In the genomic region with DNA sequence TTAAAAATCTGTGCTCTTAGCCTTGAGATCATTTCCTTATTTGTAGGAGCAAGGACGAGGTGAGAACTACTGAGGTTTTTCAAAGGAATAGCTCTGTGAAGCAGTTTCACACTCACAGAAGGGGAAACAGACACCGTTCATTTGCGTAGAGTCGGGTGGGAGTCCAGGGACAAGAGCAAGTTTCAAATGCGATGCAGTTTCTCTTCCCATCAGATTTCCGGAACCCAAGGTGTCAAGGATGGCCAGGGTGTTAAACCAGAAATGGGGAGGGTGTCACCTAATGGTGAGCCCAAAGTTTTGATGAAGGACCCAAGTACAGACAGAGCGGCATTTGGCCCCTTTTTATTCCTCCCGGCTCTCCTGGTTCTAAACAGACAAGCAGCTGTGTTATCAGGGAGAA, we compare ENCODE assay signal across 8 mouse cellular contexts. TPM values are rescaled to one million over a fixed set of nuclear protein-coding genes. Genes with fewer than 3 reads are reported as not detected.
DNase-seq lines count a peak whose midpoint lies in the region; ATAC-seq and TF ChIP-seq lines count a peak whose summit lies in the region.

No protein-coding gene starts in this region.

- peaks cover 6% of the 10 kb centered on the region for H3K4me1 ChIP-seq in heart, embryonic 15.5 days (replicated peaks)
- H3K4me1 ChIP-seq in bone marrow, adult 2 months (ENCODE audit: control insufficient read depth, insufficient read depth, low read length): no peaks in the 10 kb centered on the region
- peaks cover 9% of the 10 kb centered on the region for H3K4me1 ChIP-seq in hindbrain, postnatal 0 days (ENCODE audit: insufficient read depth, low read length)
- H3K4me1 ChIP-seq in midbrain, embryonic 15.5 days: peaks cover 19% of the 10 kb centered on the region

- TF ChIP-seq CTCF in bone marrow, adult 2 months (IDR thresholded peaks at IDR 0.05; ENCODE audit: control insufficient read depth, insufficient read depth, low read length): no peak
- no peak for TF ChIP-seq CTCF in hindbrain, postnatal 0 days (IDR thresholded peaks at IDR 0.05; ENCODE audit: low read depth)

- ATAC-seq in heart, embryonic 15.5 days (replicated peaks; ENCODE audit: insufficient number of reproducible peaks, insufficient read depth, low FRiP score, low read depth): no peak
- ATAC-seq in hindbrain, postnatal 0 days: no peak
- no peak for ATAC-seq in midbrain, embryonic 15.5 days (replicated peaks)

- no peak for TF ChIP-seq POLR2A in bone marrow, adult 2 months (IDR thresholded peaks at IDR 0.05; ENCODE audit: borderline replicate concordance, control insufficient read depth, low read depth, low read length)

- H3K36me3 ChIP-seq in heart, embryonic 15.5 days: peaks cover 17% of the 10 kb centered on the region
- peaks cover 10% of the 10 kb centered on the region for H3K36me3 ChIP-seq in hindbrain, postnatal 0 days (ENCODE audit: insufficient read depth, low read length)
- H3K36me3 ChIP-seq in midbrain, embryonic 15.5 days (replicated peaks): peaks cover 12% of the 10 kb centered on the region; the same call in 1 of the 2 replicates

- no peaks in the 10 kb centered on the region for H3K27me3 ChIP-seq in heart, embryonic 15.5 days
- no peaks in the 10 kb centered on the region for H3K27me3 ChIP-seq in hindbrain, postnatal 0 days (ENCODE audit: insufficient read depth, low read length)
- H3K27me3 ChIP-seq in midbrain, embryonic 15.5 days (replicated peaks): no peaks in the 10 kb centered on the region

- peak overlapping the region; percentile 81 for H3K4me3 ChIP-seq in heart, embryonic 15.5 days
- peak overlapping the region; percentile 95 for H3K4me3 ChIP-seq in bone marrow, adult 2 months (replicated peaks; ENCODE audit: control insufficient read depth, low read depth, low read length)
- peak overlapping the region; percentile 85 for H3K4me3 ChIP-seq in hindbrain, postnatal 0 days (ENCODE audit: low read length)
- H3K4me3 ChIP-seq in midbrain, embryonic 15.5 days: peak overlapping the region; percentile 79

- no peaks in the 10 kb centered on the region for H3K9me3 ChIP-seq in heart, embryonic 15.5 days (replicated peaks)
- H3K9me3 ChIP-seq in hindbrain, postnatal 0 days (ENCODE audit: low read length): no peaks in the 10 kb centered on the region
- no peaks in the 10 kb centered on the region for H3K9me3 ChIP-seq in midbrain, embryonic 15.5 days

- peak overlapping the region; percentile 79 for H3K4me2 ChIP-seq in heart, embryonic 15.5 days
- H3K4me2 ChIP-seq in hindbrain, postnatal 0 days (ENCODE audit: low read depth, low read length): peak overlapping the region; percentile 82
- peak overlapping the region; percentile 86 for H3K4me2 ChIP-seq in midbrain, embryonic 15.5 days

- WGBS in heart, embryonic 15.5 days: 12% methylated on average over 8 of the region's 8 CpGs
- WGBS in bone marrow, adult 2 months: 8% methylated on average over 8 of the region's 8 CpGs
- WGBS in hindbrain, postnatal 0 days: 18% methylated on average over 8 of the region's 8 CpGs
- WGBS in midbrain, embryonic 15.5 days: 16% methylated on average over 8 of the region's 8 CpGs

- no peak for DNase-seq in heart, postnatal 4 days
- no peak for DNase-seq in hindbrain, postnatal 0 days (ENCODE audit: low spot score)
- DNase-seq in urinary bladder, adult 2 months (ENCODE audit: low spot score): no peak
- no peak for DNase-seq in ovary, postnatal 10 days (ENCODE audit: low spot score)
- DNase-seq in urinary bladder, postnatal 14 days (ENCODE audit: low spot score): no peak

- H3K9ac ChIP-seq in heart, embryonic 15.5 days: peak overlapping the region; percentile 86; the same call in 1 of the 2 replicates
- peak overlapping the region; percentile 87; the same call in 1 of the 2 replicates for H3K9ac ChIP-seq in hindbrain, postnatal 0 days (replicated peaks; ENCODE audit: low read length)
- peak overlapping the region; percentile 37 for H3K9ac ChIP-seq in midbrain, embryonic 15.5 days

- H3K27ac ChIP-seq in heart, embryonic 15.5 days: peak overlapping the region; percentile 93
- H3K27ac ChIP-seq in bone marrow, adult 2 months (ENCODE audit: control insufficient read depth, insufficient read depth, low read depth, low read length, poor library complexity): peak overlapping the region; percentile 89
- H3K27ac ChIP-seq in hindbrain, postnatal 0 days: peak overlapping the region; percentile 90; the same call in 1 of the 2 replicates
- H3K27ac ChIP-seq in midbrain, embryonic 15.5 days: peak overlapping the region; percentile 78

RNA-seq across cellular contexts. Expression of a gene that starts 0.3 kb away (rescaled TPM):
- 78.4 and 79.5 TPM in 2 replicates for polyA plus RNA-seq in heart, embryonic 15.5 days (2015; fragmentation: Nextera tagmentation; extraction: Ambion mirVana)
- 10 to 100 TPM; 40.9 to 47.4 TPM for total RNA-seq in heart, postnatal 4 days (2021)
- polyA plus RNA-seq in bone marrow, adult 2 months (2011; ENCODE audit: insufficient read depth, insufficient read length, low replicate concordance, missing spikeins): 38.7 and 72.7 TPM in 2 replicates
- 52.5 and 75.6 TPM in 2 replicates for total RNA-seq in hindbrain, postnatal 0 days (2014; rRNA removed)
- polyA plus RNA-seq in hindbrain, postnatal 0 days (2015; fragmentation: Nextera tagmentation; extraction: Ambion mirVana): 115 and 124 TPM in 2 replicates
- polyA plus RNA-seq in midbrain, embryonic 15.5 days (2015; fragmentation: Nextera tagmentation; extraction: Ambion mirVana): 90.6 and 94.3 TPM in 2 replicates
- 64.2 and 81.2 TPM in 2 replicates for polyA plus RNA-seq in urinary bladder, adult 2 months (2012; rRNA removed)

RNA-seq across cellular contexts. Expression of a gene that starts 12.2 kb away (rescaled TPM):
- polyA plus RNA-seq in heart, embryonic 15.5 days (2015; fragmentation: Nextera tagmentation; extraction: Ambion mirVana): 2.2 and 3.0 TPM in 2 replicates
- total RNA-seq in heart, postnatal 4 days (2021): under 1 TPM; 0.18 to 0.19 TPM
- polyA plus RNA-seq in bone marrow, adult 2 months (2011; ENCODE audit: insufficient read depth, insufficient read length, low replicate concordance, missing spikeins): not detected in 2 replicates
- total RNA-seq in hindbrain, postnatal 0 days (2014; rRNA removed): 0.21 and 0.83 TPM in 2 replicates
- 1.2 and 1.4 TPM in 2 replicates for polyA plus RNA-seq in hindbrain, postnatal 0 days (2015; fragmentation: Nextera tagmentation; extraction: Ambion mirVana)
- 1.6 and 2.3 TPM in 2 replicates for polyA plus RNA-seq in midbrain, embryonic 15.5 days (2015; fragmentation: Nextera tagmentation; extraction: Ambion mirVana)
- polyA plus RNA-seq in urinary bladder, adult 2 months (2012; rRNA removed): 1.7 and 2.0 TPM in 2 replicates

RNA-seq across cellular contexts. Expression of a gene that starts 16.9 kb away (rescaled TPM):
- 76.0 and 86.2 TPM in 2 replicates for polyA plus RNA-seq in heart, embryonic 15.5 days (2015; fragmentation: Nextera tagmentation; extraction: Ambion mirVana)
- total RNA-seq in heart, postnatal 4 days (2021): 100 to 1,000 TPM; 101 to 106 TPM
- 11.6 and 29.3 TPM in 2 replicates for polyA plus RNA-seq in bone marrow, adult 2 months (2011; ENCODE audit: insufficient read depth, insufficient read length, low replicate concordance, missing spikeins)
- total RNA-seq in hindbrain, postnatal 0 days (2014; rRNA removed): 97.8 and 105 TPM in 2 replicates
- polyA plus RNA-seq in hindbrain, postnatal 0 days (2015; fragmentation: Nextera tagmentation; extraction: Ambion mirVana): 70.1 and 72.0 TPM in 2 replicates
- 48.4 and 52.1 TPM in 2 replicates for polyA plus RNA-seq in midbrain, embryonic 15.5 days (2015; fragmentation: Nextera tagmentation; extraction: Ambion mirVana)
- polyA plus RNA-seq in urinary bladder, adult 2 months (2012; rRNA removed): 55.0 and 79.5 TPM in 2 replicates

RNA-seq across cellular contexts. Expression of a gene that starts 17.6 kb away (rescaled TPM):
- polyA plus RNA-seq in heart, embryonic 15.5 days (2015; fragmentation: Nextera tagmentation; extraction: Ambion mirVana): 22.1 and 24.0 TPM in 2 replicates
- total RNA-seq in heart, postnatal 4 days (2021): 10 to 100 TPM; 14.8 to 19.0 TPM
- 11.5 and 13.0 TPM in 2 replicates for polyA plus RNA-seq in bone marrow, adult 2 months (2011; ENCODE audit: insufficient read depth, insufficient read length, low replicate concordance, missing spikeins)
- 5.9 and 14.8 TPM in 2 replicates for total RNA-seq in hindbrain, postnatal 0 days (2014; rRNA removed)
- polyA plus RNA-seq in hindbrain, postnatal 0 days (2015; fragmentation: Nextera tagmentation; extraction: Ambion mirVana): 20.6 and 23.5 TPM in 2 replicates
- 23.8 and 26.0 TPM in 2 replicates for polyA plus RNA-seq in midbrain, embryonic 15.5 days (2015; fragmentation: Nextera tagmentation; extraction: Ambion mirVana)
- polyA plus RNA-seq in urinary bladder, adult 2 months (2012; rRNA removed): 18.7 and 21.4 TPM in 2 replicates

RNA-seq across cellular contexts. Expression of a gene that starts 17.6 kb away (rescaled TPM):
- 766 and 874 TPM in 2 replicates for polyA plus RNA-seq in heart, embryonic 15.5 days (2015; fragmentation: Nextera tagmentation; extraction: Ambion mirVana)
- 1,000 to 10,000 TPM; 1,313 to 1,450 TPM for total RNA-seq in heart, postnatal 4 days (2021)
- polyA plus RNA-seq in bone marrow, adult 2 months (2011; ENCODE audit: insufficient read depth, insufficient read length, low replicate concordance, missing spikeins): 16.3 and 168 TPM in 2 replicates
- 2,630 and 2,808 TPM in 2 replicates for total RNA-seq in hindbrain, postnatal 0 days (2014; rRNA removed)
- 847 and 901 TPM in 2 replicates for polyA plus RNA-seq in hindbrain, postnatal 0 days (2015; fragmentation: Nextera tagmentation; extraction: Ambion mirVana)
- polyA plus RNA-seq in midbrain, embryonic 15.5 days (2015; fragmentation: Nextera tagmentation; extraction: Ambion mirVana): 731 and 753 TPM in 2 replicates
- 4,684 and 6,324 TPM in 2 replicates for polyA plus RNA-seq in urinary bladder, adult 2 months (2012; rRNA removed)

Comparison
In these comparisons a context has a peak if more than half of its experiments do, and no peak if none do; other contexts are left out.
1. H3K9ac ChIP-seq: peak in every context shown above with its lines; median percentile 87 in hindbrain, postnatal 0 days; 86 in heart, embryonic 15.5 days; 37 in midbrain, embryonic 15.5 days.